Comparison of ENCODE assay signal across 8 mouse cellular contexts in genomic region chr6:38874035-38874434, GRCm38 (mm10). TPM values are rescaled to one million over a fixed set of nuclear protein-coding genes. Genes with fewer than 3 reads are reported as not detected.
DNase-seq lines count a peak whose midpoint lies in the region; ATAC-seq and TF ChIP-seq lines count a peak whose summit lies in the region.

No protein-coding gene starts in this region.

- peak overlapping the region; percentile 62 for H3K4me2 ChIP-seq in hindbrain, postnatal 0 days (ENCODE audit: low read depth, low read length)

- H3K4me3 ChIP-seq in hindbrain, postnatal 0 days (ENCODE audit: low read length): peak overlapping the region; percentile 99
- H3K4me3 ChIP-seq in left cerebral cortex, adult 2 months: peak overlapping the region; percentile 96

- 0 out of 2 replicates have a peak, but pooled peaks have one; percentile 16 for ATAC-seq in hindbrain, postnatal 0 days
- ATAC-seq in megakaryocyte, adult 5-6 weeks (ENCODE audit: poor library complexity, severe bottlenecking): 0 out of 2 replicates have a peak, but pooled peaks have one; percentile 35

- peak; percentile 67 for DNase-seq in urinary bladder, postnatal 14 days (ENCODE audit: low spot score)
- no peak for DNase-seq in urinary bladder, postnatal 4 days (ENCODE audit: low spot score in 2 of 2)
- DNase-seq in cerebellum, postnatal 25 days: peak; percentile 64 to 76
- DNase-seq in frontal cortex, postnatal 25 days (ENCODE audit: low spot score in 2 of 2): peak; percentile 40 to 51
- DNase-seq in hindbrain, postnatal 0 days (ENCODE audit: low spot score): peak; percentile 86
- DNase-seq in left cerebral cortex, adult 2 months (ENCODE audit: extremely low spot score in 1 of 2, low spot score in 2 of 2): peak; percentile 30 to 57
- peak; percentile 57 for DNase-seq in right cerebral cortex, postnatal 4 days

- WGBS in hindbrain, postnatal 0 days: under 1% methylated on average over 8 of the region's 8 CpGs

- no peaks in the 10 kb centered on the region for H3K9me3 ChIP-seq in hindbrain, postnatal 0 days (ENCODE audit: low read length)

- H3K27me3 ChIP-seq in hindbrain, postnatal 0 days (ENCODE audit: insufficient read depth, low read length): no peaks in the 10 kb centered on the region

- TF ChIP-seq CTCF in hindbrain, postnatal 0 days (IDR thresholded peaks at IDR 0.05; ENCODE audit: low read depth): peak; percentile 76
- peak; percentile 77 for TF ChIP-seq CTCF in left cerebral cortex, adult 2 months (IDR thresholded peaks at IDR 0.05)

- intact Hi-C loops in left cerebral cortex, adult 2 months (cut with DNase I): loop anchor here (2.0 to 10.0 kb wide), 3 partner anchors 57 to 193 kb away; no protein-coding TSS in a partner anchor

- peak overlapping the region; percentile 100 for H3K9ac ChIP-seq in hindbrain, postnatal 0 days (replicated peaks; ENCODE audit: low read length)

- H3K27ac ChIP-seq in hindbrain, postnatal 0 days: peak overlapping the region; percentile 98
- peak overlapping the region; percentile 93 for H3K27ac ChIP-seq in left cerebral cortex, adult 2 months

- H3K36me3 ChIP-seq in hindbrain, postnatal 0 days (ENCODE audit: insufficient read depth, low read length): no peaks in the 10 kb centered on the region

- peaks cover 17% of the 10 kb centered on the region for H3K4me1 ChIP-seq in hindbrain, postnatal 0 days (ENCODE audit: insufficient read depth, low read length)

RNA-seq across cellular contexts. Expression of gene Tbxas1, which starts 1.2 kb away (rescaled TPM):
- 2.0 and 4.3 TPM in 2 replicates for total RNA-seq in hindbrain, postnatal 0 days (2014; rRNA removed)
- 2.1 and 2.4 TPM in 2 replicates for polyA plus RNA-seq in hindbrain, postnatal 0 days (2015; fragmentation: Nextera tagmentation; extraction: Ambion mirVana)
- 1 to 10 TPM; 2.2 to 2.6 TPM for total RNA-seq in left cerebral cortex, adult 2 months (2021)
- 22.3 and 25.1 TPM in 2 replicates for total RNA-seq in megakaryocyte, adult 5-6 weeks (2015)
- 33.0 and 43.3 TPM in 2 replicates for total RNA-seq in megakaryocyte, adult 5-6 weeks (2017)

RNA-seq across cellular contexts. Expression of gene Hipk2, which starts 1.9 kb away (rescaled TPM):
- 60.3 and 67.8 TPM in 2 replicates for total RNA-seq in hindbrain, postnatal 0 days (2014; rRNA removed)
- 24.9 and 25.3 TPM in 2 replicates for polyA plus RNA-seq in hindbrain, postnatal 0 days (2015; fragmentation: Nextera tagmentation; extraction: Ambion mirVana)
- 10 to 100 TPM; 54.7 to 61.3 TPM for total RNA-seq in left cerebral cortex, adult 2 months (2021)
- 54.5 and 60.9 TPM in 2 replicates for total RNA-seq in megakaryocyte, adult 5-6 weeks (2015)
- total RNA-seq in megakaryocyte, adult 5-6 weeks (2017): 9.5 and 21.8 TPM in 2 replicates

Comparison
In these comparisons a context has a peak if more than half of its experiments do, and no peak if none do; other contexts are left out.
1. DNase-seq: peak in urinary bladder, postnatal 14 days (single experiment), cerebellum, postnatal 25 days (2 of 2), frontal cortex, postnatal 25 days (2 of 2), hindbrain, postnatal 0 days (single experiment), left cerebral cortex, adult 2 months (2 of 2) and right cerebral cortex, postnatal 4 days (single experiment); none in urinary bladder, postnatal 4 days (0 of 2).